Mouse (Mus musculus) midbrain, embryonic 14.5 days (tissue): ENCODE measurements at regions not wholly inside any gene's neighbourhood (a gene's known extent, or its start where the extent isn't known, plus 50 kb on each side); places are given as distances from the start of the nearest gene placed in this dataset.

Source experiments
- ATAC-seq: fragments of 200-750 bp; cut with Nextera tagmentation; 2 replicates; pipeline ENCODE4 v1.8.0; 2017; ENCODE audit warnings: moderate number of reproducible peaks, moderate library complexity; ENCODE audit not compliant: low FRiP score, low TSS enrichment
- DNase-seq: peaks from one replicate; pipeline ENCODE4 v3.0.0-alpha.2; 2015
- H3K27ac ChIP-seq: fragments of 300-500 bp; sonication (generic); replicated peaks from 2 replicates; pipeline ENCODE4 v1.5.1; 2014; ENCODE audit warnings: mild to moderate bottlenecking, low read depth, low read length, moderate library complexity
- H3K27me3 ChIP-seq: fragments of 300-500 bp; sonication (generic); 2 replicates; pipeline ENCODE4 v1.6.1; 2014; ENCODE audit warnings: low read length, control low read depth, mixed read lengths; ENCODE audit not compliant: control insufficient read depth, insufficient read depth
- H3K36me3 ChIP-seq: fragments of 300-500 bp; sonication (generic); 2 replicates; pipeline ENCODE4 v1.6.1; 2014; ENCODE audit warnings: low read length, control low read depth; ENCODE audit not compliant: control insufficient read depth, insufficient read depth
- H3K4me1 ChIP-seq: fragments of 300-500 bp; sonication (generic); 2 replicates; pipeline ENCODE4 v1.6.1; 2014; ENCODE audit warnings: mild to moderate bottlenecking, antibody characterized with exemption, low read length, control low read depth; ENCODE audit not compliant: control insufficient read depth, insufficient read depth
- H3K4me2 ChIP-seq: fragments of 300-500 bp; sonication (generic); 2 replicates; pipeline ENCODE4 v1.6.1; 2014; ENCODE audit warnings: mild to moderate bottlenecking, low read length, moderate library complexity
- H3K4me3 ChIP-seq: fragments of 300-500 bp; sonication (generic); replicated peaks from 2 replicates; pipeline ENCODE4 v1.5.1; 2014; ENCODE audit warnings: low read depth, low read length
- H3K9ac ChIP-seq: fragments of 300-500 bp; sonication (generic); replicated peaks from 2 replicates; pipeline ENCODE4 v1.6.1; 2014; ENCODE audit warnings: mild to moderate bottlenecking, low read length, moderate library complexity
- H3K9me3 ChIP-seq: fragments of 300-500 bp; sonication (generic); 2 replicates; pipeline ENCODE4 v1.6.1; 2016; ENCODE audit warnings: low read length, control low read depth, mixed read lengths; ENCODE audit not compliant: control insufficient read depth
- WGBS: fragments of 180-500 bp; shearing (Covaris S2); extraction: QIAGEN DNeasy Blood & Tissue Kit; methylation state at CpG from one replicate; pipeline ENCODE4 v1.1.7; 2014; 5-methylcytosine and 5-hydroxymethylcytosine counted together

GRCm38 (mm10) chr3:128886678-128887077 lies 313.0 kb upstream of the Pitx2 start:
- Histone ChIP-seq H3K9ac (no peak overlapping the region), H3K4me1 (peaks cover 8% of the 10 kb centered on the region; the same call in 1 of the 2 replicates), H3K27me3 (no peaks in the 10 kb centered on the region), H3K27ac (no peak overlapping the region), H3K4me3 (no peak overlapping the region), H3K36me3 (no peaks in the 10 kb centered on the region), H3K4me2 (no peak overlapping the region), H3K9me3 (no peaks in the 10 kb centered on the region)
- WGBS = 59% methylated on average over 9 of the region's 9 CpGs
- no peak for DNase-seq
- no peak for ATAC-seq

- ATAC-seq = no peak
- H3K9me3 ChIP-seq = no peaks in the 10 kb centered on the region
- no peak overlapping the region for H3K4me3 ChIP-seq
- H3K9ac ChIP-seq = no peak overlapping the region
- no peak overlapping the region for H3K27ac ChIP-seq
- no peak overlapping the region for H3K4me2 ChIP-seq
- DNase-seq = no peak
- H3K27me3 ChIP-seq = no peaks in the 10 kb centered on the region
- WGBS = 90% methylated on average over 5 of the region's 5 CpGs
- no peaks in the 10 kb centered on the region for H3K36me3 ChIP-seq
- no peaks in the 10 kb centered on the region for H3K4me1 ChIP-seq
Observed at GRCm38 (mm10) chr3:128891078-128891477, 308.6 kb upstream of the Pitx2 start.

GRCm38 (mm10) chr3:128896628-128897027 lies 303.1 kb upstream of the Pitx2 start:
- Histone ChIP-seq H3K9me3 (no peaks in the 10 kb centered on the region), H3K9ac (no peak overlapping the region), H3K4me1 (no peaks in the 10 kb centered on the region), H3K4me2 (no peak overlapping the region), H3K27ac (no peak overlapping the region), H3K27me3 (no peaks in the 10 kb centered on the region), H3K36me3 (no peaks in the 10 kb centered on the region), H3K4me3 (no peak overlapping the region)
- WGBS = 95% methylated on average over 3 of the region's 3 CpGs
- ATAC-seq = no peak
- no peak for DNase-seq

GRCm38 (mm10) chr3:128911122-128911521 lies 288.6 kb upstream of the Pitx2 start:
- WGBS = 76% methylated on average over 4 of the region's 4 CpGs
- Histone ChIP-seq H3K27ac (no peak overlapping the region), H3K4me1 (no peaks in the 10 kb centered on the region), H3K27me3 (no peaks in the 10 kb centered on the region), H3K9ac (no peak overlapping the region), H3K4me2 (no peak overlapping the region), H3K36me3 (no peaks in the 10 kb centered on the region), H3K9me3 (no peaks in the 10 kb centered on the region), H3K4me3 (no peak overlapping the region)
- no peak for DNase-seq
- ATAC-seq = no peak

GRCm38 (mm10) chr3:128921428-128921827 lies 278.2 kb upstream of the Pitx2 start:
- ATAC-seq (no peak), DNase-seq (no peak)
- Histone ChIP-seq H3K4me2 (no peak overlapping the region), H3K9ac (no peak overlapping the region), H3K36me3 (no peaks in the 10 kb centered on the region), H3K4me1 (no peaks in the 10 kb centered on the region), H3K27ac (no peak overlapping the region), H3K9me3 (no peaks in the 10 kb centered on the region), H3K4me3 (no peak overlapping the region), H3K27me3 (no peaks in the 10 kb centered on the region)

GRCm38 (mm10) chr3:128922150-128922549 lies 277.5 kb upstream of the Pitx2 start:
- DNase-seq (no peak), ATAC-seq (no peak)
- H3K27ac ChIP-seq = no peak overlapping the region
- H3K4me3 ChIP-seq = no peak overlapping the region
- no peak overlapping the region for H3K9ac ChIP-seq
- 85% methylated on average over 4 of the region's 4 CpGs for whole genome bisulfite sequencing
- H3K4me1 ChIP-seq = no peaks in the 10 kb centered on the region
- H3K27me3 ChIP-seq = no peaks in the 10 kb centered on the region
- H3K4me2 ChIP-seq = no peak overlapping the region
- H3K9me3 ChIP-seq = no peaks in the 10 kb centered on the region
- H3K36me3 ChIP-seq = no peaks in the 10 kb centered on the region

GRCm38 (mm10) chr3:128938536-128938935 lies 261.1 kb upstream of the Pitx2 start:
- WGBS = 74% methylated on average over 5 of the region's 5 CpGs
- Histone ChIP-seq H3K4me2 (no peak overlapping the region), H3K4me3 (no peak overlapping the region), H3K36me3 (no peaks in the 10 kb centered on the region), H3K4me1 (no peaks in the 10 kb centered on the region), H3K9me3 (no peaks in the 10 kb centered on the region), H3K27ac (no peak overlapping the region), H3K27me3 (no peaks in the 10 kb centered on the region), H3K9ac (no peak overlapping the region)
- DNase-seq = no peak
- no peak for ATAC-seq

- 78% methylated on average over 2 of the region's 2 CpGs for WGBS
- Histone ChIP-seq H3K4me1 (no peaks in the 10 kb centered on the region), H3K36me3 (no peaks in the 10 kb centered on the region), H3K9me3 (no peaks in the 10 kb centered on the region), H3K4me3 (no peak overlapping the region), H3K9ac (no peak overlapping the region), H3K27ac (no peak overlapping the region), H3K4me2 (no peak overlapping the region), H3K27me3 (no peaks in the 10 kb centered on the region)
- no peak for DNase-seq
- ATAC-seq = no peak
Observed at GRCm38 (mm10) chr3:128941156-128941555, 258.5 kb upstream of the Pitx2 start.

- Histone ChIP-seq H3K4me1 (no peaks in the 10 kb centered on the region), H3K36me3 (no peaks in the 10 kb centered on the region), H3K27me3 (no peaks in the 10 kb centered on the region), H3K9ac (no peak overlapping the region), H3K9me3 (no peaks in the 10 kb centered on the region), H3K4me2 (no peak overlapping the region), H3K27ac (no peak overlapping the region), H3K4me3 (no peak overlapping the region)
- no peak for ATAC-seq
- WGBS = 88% methylated on average over 6 of the region's 6 CpGs
- no peak for DNase-seq
Observed at GRCm38 (mm10) chr3:128944631-128945030, 255.0 kb upstream of the Pitx2 start.
